Mouse (Mus musculus): ENCODE data around the gene Rexo1. TPM values are rescaled to one million over a fixed set of nuclear protein-coding genes. Genes with fewer than 3 reads are reported as not detected.

Rexo1 gene
- polyA plus RNA-seq, 1 experiment from 2014 or later = 17.7 TPM

DNA sequence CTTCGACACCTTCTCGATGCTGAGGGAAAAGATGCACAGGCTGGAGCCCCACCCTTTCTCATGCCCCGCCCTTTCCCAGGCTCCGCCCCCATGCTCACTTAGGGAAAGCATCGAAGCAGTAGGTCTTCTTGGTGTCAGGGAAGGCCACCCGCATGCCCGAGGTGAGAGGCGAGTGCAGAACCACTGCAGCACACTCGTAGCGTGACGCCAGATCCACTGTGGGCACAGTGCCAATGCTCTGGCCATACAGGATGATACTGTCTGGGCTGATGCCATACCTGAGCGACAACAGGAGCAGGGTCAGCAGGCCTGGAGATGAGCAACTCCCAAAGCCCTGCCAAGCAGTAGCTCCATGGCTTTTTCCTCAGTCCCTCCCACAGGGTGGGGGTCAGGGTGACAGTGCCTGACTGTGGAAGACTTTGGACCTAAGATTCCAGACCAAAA lies 22.7 kb upstream of the Rexo1 start:
- Histone ChIP-seq H3K27me3 (replicated peaks) (no peaks in the 10 kb centered on the region), H3K4me3 (no peak overlapping the region), H3K36me3 (peaks cover 55% of the 10 kb centered on the region), H3K4me1 (peaks cover 56% of the 10 kb centered on the region), H3K27ac (replicated peaks) (0 out of 2 replicates have a peak overlapping the region, but pooled peaks have one; percentile 2), H3K9ac (0 out of 2 replicates have a peak overlapping the region, but pooled peaks have one; percentile 41), H3K9me3 (no peaks in the 10 kb centered on the region), H3K4me2 (no peak overlapping the region)
- no peak for ATAC-seq (ENCODE audit: extremely low read depth, insufficient number of reproducible peaks, low FRiP score, low TSS enrichment)
- WGBS = 42% methylated on average over 12 of the region's 12 CpGs

DNA sequence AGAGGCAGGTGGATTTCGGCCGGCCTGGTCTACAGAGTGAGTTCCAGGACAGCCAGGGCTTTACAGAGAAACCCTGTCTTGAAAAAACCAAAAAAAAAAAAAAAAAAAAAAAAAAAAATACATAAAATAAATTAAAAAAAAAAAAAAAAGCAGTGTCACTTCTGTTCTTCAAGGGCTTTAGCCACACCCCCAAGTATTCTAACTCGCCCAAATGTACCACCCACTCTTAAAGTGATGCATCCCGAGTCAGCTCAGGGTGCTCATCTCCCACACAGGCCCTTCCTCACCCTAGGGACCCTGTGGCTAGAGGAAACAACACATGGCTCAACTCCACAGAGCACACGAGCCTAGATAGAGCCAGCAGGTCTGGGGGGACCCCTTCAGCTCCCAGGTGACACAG lies 21.7 kb upstream of the Rexo1 start:
- 81% methylated on average over 5 of the region's 5 CpGs for WGBS
- Histone ChIP-seq H3K4me2 (no peak overlapping the region), H3K4me1 (peaks cover 52% of the 10 kb centered on the region), H3K9ac (no peak overlapping the region; the same call in 1 of the 2 replicates), H3K4me3 (no peak overlapping the region), H3K36me3 (peaks cover 55% of the 10 kb centered on the region), H3K9me3 (no peaks in the 10 kb centered on the region), H3K27me3 (replicated peaks) (no peaks in the 10 kb centered on the region), H3K27ac (replicated peaks) (no peak overlapping the region)
- ATAC-seq (ENCODE audit: extremely low read depth, insufficient number of reproducible peaks, low FRiP score, low TSS enrichment) = no peak

DNA sequence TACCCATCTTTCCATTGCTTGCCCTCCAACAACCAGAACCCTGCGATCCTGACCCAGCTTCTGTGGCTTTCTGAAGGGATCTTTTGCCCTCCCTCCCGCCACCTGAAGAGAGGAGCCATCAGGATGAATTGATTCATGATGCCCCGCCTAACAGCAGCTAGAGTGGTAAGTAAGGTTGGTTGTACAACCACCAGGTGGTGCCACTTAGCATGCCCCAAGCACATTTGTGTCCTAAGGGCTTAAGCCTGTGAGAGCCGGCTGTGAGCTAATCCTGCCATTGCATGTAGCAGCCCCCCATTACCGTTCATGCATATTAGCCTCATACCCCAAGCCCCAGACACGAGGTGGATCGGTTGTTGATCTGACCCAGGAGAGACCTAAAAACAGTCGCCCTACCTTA lies 17.6 kb upstream of the Rexo1 start:
- Histone ChIP-seq H3K9me3 (no peaks in the 10 kb centered on the region), H3K9ac (peak overlapping the region; percentile 91), H3K4me2 (peak overlapping the region; percentile 97), H3K4me1 (peaks cover 40% of the 10 kb centered on the region), H3K4me3 (peak overlapping the region; percentile 90), H3K27me3 (replicated peaks) (no peaks in the 10 kb centered on the region), H3K36me3 (peaks cover 26% of the 10 kb centered on the region), H3K27ac (replicated peaks) (peak overlapping the region; percentile 91)
- 8% methylated on average over 8 of the region's 8 CpGs for WGBS
- ATAC-seq (ENCODE audit: extremely low read depth, insufficient number of reproducible peaks, low FRiP score, low TSS enrichment) = no peak

DNA sequence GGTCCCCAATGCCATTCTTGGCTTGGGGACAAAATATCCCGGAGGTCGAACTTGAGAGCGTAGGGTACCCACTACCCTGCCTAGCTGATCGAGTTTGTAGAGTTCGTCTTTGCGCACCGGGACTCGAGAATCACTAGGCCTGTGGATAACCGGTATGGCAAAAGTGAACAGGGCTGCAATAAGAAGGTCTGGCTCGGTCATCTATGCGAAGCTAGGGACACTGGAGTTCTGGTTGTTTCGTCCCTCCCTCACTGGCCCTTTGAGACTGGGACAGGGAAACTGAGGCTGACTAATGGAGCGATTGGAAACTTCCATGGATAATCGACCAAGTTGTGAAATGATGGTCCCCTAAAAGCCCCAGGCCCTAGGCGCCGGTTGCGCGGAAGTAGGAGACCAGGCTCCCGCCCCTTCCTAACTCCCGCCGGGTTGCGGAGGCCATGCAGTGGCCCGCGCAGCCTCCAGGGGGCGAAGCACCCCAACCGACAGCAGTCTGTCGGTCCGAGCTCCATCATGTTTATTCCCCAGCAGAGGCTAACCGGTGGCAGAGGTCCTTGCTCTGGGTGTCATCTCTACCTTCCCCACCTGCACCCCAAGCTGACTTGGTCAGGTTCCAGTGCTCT lies 16.9 kb upstream of the Rexo1 start:
- Histone ChIP-seq H3K4me2 (peak overlapping the region; percentile 97), H3K4me1 (peaks cover 44% of the 10 kb centered on the region), H3K36me3 (peaks cover 20% of the 10 kb centered on the region), H3K27ac (replicated peaks) (peak overlapping the region; percentile 91), H3K4me3 (peak overlapping the region; percentile 90), H3K9ac (peak overlapping the region; percentile 91), H3K27me3 (replicated peaks) (no peaks in the 10 kb centered on the region), H3K9me3 (no peaks in the 10 kb centered on the region)
- WGBS = under 1% methylated on average over 29 of the region's 29 CpGs
- peak; percentile 14 for ATAC-seq (ENCODE audit: extremely low read depth, insufficient number of reproducible peaks, low FRiP score, low TSS enrichment)

DNA sequence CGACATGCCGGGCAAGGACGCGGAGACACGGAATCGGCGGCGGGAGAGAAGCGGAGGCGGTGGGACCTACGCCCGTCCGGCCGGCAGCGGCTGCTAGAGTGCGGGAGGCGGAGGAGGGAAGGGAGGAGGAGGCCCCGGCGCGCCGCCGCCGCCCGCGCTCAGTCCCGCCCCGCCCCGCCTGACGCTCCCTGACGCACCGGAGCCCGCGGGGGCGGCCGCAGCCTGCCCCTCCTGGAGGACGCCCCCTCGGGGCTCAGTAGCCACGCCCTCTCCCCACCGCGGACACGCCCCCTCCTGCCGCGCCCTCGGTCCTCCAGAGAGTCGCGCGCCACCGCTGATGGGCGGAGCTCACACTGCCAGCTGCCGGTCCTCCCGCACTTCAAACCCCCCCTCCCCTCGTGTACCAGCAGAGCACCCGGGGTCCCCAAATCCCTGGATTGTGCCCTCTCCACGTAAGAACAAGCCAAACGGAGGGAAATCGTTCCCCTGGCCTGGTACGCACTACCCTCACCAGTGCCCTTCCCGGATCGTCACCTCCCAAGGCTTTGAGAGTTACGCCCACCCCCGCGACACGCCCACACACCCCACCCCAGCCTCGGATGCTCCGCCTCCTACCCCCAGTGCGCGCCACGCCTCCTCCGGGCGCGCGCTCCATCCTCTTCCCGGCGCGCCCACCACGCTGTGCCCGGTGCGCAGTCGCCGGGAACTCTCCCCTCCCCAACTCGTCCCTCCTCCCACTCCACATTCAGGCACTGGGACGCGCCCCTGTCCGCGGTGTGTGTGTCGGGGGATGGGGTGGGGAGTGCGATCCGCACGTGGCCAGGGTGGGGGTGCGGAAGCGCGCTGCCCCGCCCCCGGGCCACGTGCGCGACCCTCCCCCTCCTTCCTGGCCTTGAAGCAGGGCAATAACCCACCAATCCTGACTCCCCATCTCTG lies 16.1 kb upstream of the Rexo1 start, which contains the start of gene Klf16:
Klf16 (minus strand) TSS at position 127 of the 936 bp plus-strand sequence.
- under 1% methylated on average over 81 of the region's 97 CpGs for WGBS
- peaks cover 15% of the 10 kb centered on the region for H3K36me3 ChIP-seq
- H3K9me3 ChIP-seq = no peaks in the 10 kb centered on the region
- peak within 1 kb of the TSS; percentile 90 for H3K4me3 ChIP-seq
- peak; percentile 83 for ATAC-seq (ENCODE audit: extremely low read depth, insufficient number of reproducible peaks, low FRiP score, low TSS enrichment)
- H3K9ac ChIP-seq = peak within 1 kb of the TSS; percentile 91
- peak within 1 kb of the TSS; percentile 97 for H3K4me2 ChIP-seq
- H3K27me3 ChIP-seq (replicated peaks) = no peaks in the 10 kb centered on the region
- H3K27ac ChIP-seq (replicated peaks) = peak within 1 kb of the TSS; percentile 91
- H3K4me1 ChIP-seq = peaks cover 51% of the 10 kb centered on the region

DNA sequence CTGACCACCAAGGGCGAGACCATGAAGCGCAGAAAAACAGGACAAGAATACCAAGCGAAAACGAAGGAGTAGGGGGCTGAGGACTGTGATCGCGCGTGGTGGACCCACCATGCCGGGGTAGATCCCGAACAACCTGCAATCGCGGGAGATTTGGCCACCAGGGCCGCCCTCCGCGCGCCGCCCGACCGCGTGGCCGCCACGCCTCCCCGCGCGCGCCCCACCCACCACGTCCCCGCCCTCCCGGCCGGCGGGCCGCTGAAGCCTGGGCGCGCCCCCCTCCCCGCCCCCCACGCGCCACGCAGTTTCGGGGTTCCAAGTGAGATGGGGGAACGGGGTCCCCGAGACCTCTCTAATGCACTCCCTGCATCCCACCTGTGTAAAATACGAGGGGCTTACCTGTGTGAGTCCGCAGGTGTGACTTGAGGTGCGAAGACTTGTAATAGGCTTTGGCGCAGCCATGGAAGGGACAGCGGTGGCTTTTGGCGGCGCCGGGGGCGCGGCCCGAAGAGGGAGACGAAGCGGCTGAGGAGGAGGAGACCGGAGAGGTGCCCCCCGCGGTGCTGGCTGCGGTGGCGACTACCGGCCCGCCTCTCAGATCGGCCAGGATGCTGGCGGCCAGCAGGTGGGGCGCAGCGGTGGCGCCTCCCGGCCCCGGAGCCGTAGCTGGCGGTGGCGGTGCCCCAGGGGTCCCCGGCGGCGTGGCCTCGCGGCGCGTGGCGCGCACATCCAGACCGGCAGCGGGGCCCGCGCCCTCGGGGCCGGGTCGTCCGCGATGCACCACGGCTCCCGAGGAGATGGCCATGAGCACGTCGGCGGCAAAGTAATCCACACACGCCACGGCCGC lies 15.2 kb upstream of the Rexo1 start:
- Histone ChIP-seq H3K4me1 (peaks cover 60% of the 10 kb centered on the region), H3K27ac (replicated peaks) (peak overlapping the region; percentile 91), H3K9me3 (no peaks in the 10 kb centered on the region), H3K36me3 (peaks cover 7% of the 10 kb centered on the region), H3K4me3 (peak overlapping the region; percentile 90), H3K4me2 (peak overlapping the region; percentile 97), H3K27me3 (replicated peaks) (no peaks in the 10 kb centered on the region), H3K9ac (peak overlapping the region; percentile 91)
- under 1% methylated on average over 83 of the region's 96 CpGs for WGBS
- ATAC-seq (ENCODE audit: extremely low read depth, insufficient number of reproducible peaks, low FRiP score, low TSS enrichment) = no peak

DNA sequence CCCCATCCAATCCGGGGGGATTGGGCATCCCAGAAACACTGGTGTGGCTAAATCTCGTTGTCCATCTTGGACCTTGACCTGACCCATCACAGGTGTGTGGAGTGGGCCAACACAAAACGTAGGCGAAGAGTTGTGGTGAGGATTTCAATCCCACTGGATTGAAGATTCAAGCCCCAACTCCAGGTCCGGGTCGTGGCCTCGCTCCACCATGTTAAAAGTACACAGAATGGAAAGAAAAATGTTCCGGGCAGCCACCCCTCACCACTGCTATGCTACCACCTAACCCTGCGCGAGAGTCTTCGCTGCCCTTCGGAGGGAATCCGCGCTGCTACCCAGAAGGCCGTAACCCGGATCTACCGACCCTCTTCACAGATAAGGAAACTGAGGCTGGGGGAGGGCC lies 14.6 kb upstream of the Rexo1 start:
- Histone ChIP-seq H3K36me3 (peaks cover 1% of the 10 kb centered on the region; the same call in 1 of the 2 replicates), H3K4me3 (peak overlapping the region; percentile 90), H3K4me2 (peak overlapping the region; percentile 97), H3K4me1 (peaks cover 67% of the 10 kb centered on the region), H3K27me3 (replicated peaks) (no peaks in the 10 kb centered on the region), H3K27ac (replicated peaks) (0 out of 2 replicates have a peak overlapping the region, but pooled peaks have one; percentile 91), H3K9me3 (no peaks in the 10 kb centered on the region), H3K9ac (peak overlapping the region; percentile 91)
- ATAC-seq (ENCODE audit: extremely low read depth, insufficient number of reproducible peaks, low FRiP score, low TSS enrichment) = no peak
- WGBS = 13% methylated on average over 17 of the region's 17 CpGs

DNA sequence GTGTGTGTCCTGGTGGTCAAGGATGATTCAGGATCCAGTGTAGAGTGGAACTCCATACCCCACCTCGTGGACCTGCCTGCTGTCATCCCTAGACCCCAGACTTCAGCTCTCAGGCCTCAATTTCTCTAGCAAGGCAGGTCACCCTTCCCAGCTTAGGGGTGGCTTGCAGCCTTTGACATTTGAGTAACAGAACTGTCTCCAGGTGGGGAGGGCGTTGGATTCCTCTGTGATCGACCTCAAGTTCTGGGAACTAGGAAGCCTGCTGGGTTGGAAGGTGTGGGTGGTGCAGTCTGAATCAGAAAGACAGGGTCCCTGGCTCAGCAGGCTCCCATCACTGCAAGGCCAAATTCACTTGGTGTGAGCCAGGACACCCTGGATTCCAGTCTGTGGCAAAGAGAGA lies 13.5 kb upstream of the Rexo1 start:
- Histone ChIP-seq H3K36me3 (no peaks in the 10 kb centered on the region), H3K4me1 (peaks cover 77% of the 10 kb centered on the region), H3K27ac (replicated peaks) (no peak overlapping the region), H3K27me3 (replicated peaks) (no peaks in the 10 kb centered on the region), H3K9me3 (no peaks in the 10 kb centered on the region), H3K9ac (peak overlapping the region; percentile 91), H3K4me3 (peak overlapping the region; percentile 90; the same call in 1 of the 2 replicates), H3K4me2 (peak overlapping the region; percentile 97)
- no peak for ATAC-seq (ENCODE audit: extremely low read depth, insufficient number of reproducible peaks, low FRiP score, low TSS enrichment)
- 72% methylated on average over 3 of the region's 3 CpGs for WGBS

DNA sequence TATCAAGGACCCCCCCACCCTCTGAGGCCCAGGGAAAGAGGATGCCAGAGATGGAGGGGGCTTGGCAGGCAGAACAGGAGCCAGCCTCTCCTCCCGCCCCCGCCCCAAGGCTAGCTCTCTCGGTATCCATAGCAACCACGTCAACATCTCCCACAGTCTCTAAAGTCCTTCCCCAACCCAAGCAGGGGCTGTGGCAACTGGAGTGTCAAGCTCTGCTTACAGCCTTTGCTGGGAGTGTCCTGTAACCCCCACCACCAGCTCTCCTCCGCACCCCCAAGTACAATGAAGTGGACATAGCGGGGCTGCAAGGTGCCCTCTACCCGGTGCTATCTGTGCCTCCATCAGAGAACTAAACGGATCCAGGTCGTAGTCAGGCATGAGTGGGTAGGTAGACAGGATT lies 12.6 kb upstream of the Rexo1 start:
- H3K4me3 ChIP-seq = no peak overlapping the region
- H3K27ac ChIP-seq (replicated peaks) = no peak overlapping the region
- WGBS = 52% methylated on average over 9 of the region's 9 CpGs
- peaks cover under 1% of the 10 kb centered on the region; the same call in 1 of the 2 replicates for H3K36me3 ChIP-seq
- H3K27me3 ChIP-seq (replicated peaks) = no peaks in the 10 kb centered on the region
- no peak for ATAC-seq (ENCODE audit: extremely low read depth, insufficient number of reproducible peaks, low FRiP score, low TSS enrichment)
- H3K9ac ChIP-seq = peak overlapping the region; percentile 91
- peaks cover 75% of the 10 kb centered on the region for H3K4me1 ChIP-seq
- no peaks in the 10 kb centered on the region for H3K9me3 ChIP-seq
- H3K4me2 ChIP-seq = peak overlapping the region; percentile 16; the same call in 1 of the 2 replicates

DNA sequence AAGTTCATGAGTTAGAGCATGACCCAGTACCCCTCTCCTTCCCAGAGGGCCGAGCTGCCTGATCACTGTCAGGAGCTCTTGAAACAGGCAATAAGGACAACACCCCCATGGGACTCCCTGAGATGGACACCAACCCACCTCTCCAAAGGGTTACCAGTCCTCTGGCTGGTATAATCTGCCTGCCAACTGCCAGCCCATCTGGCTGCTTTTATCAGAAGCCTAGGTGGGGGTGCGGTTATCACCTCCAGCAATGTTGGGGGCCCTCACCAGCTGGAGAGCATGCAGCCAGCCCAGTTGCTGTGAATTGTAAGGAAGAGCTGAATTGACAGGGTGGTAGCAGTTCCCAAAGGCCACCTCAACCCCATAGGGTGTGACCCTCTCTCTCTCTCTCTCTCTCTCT lies 11.1 kb upstream of the Rexo1 start:
- Histone ChIP-seq H3K9ac (peak overlapping the region; percentile 77; the same call in 1 of the 2 replicates), H3K4me1 (peaks cover 70% of the 10 kb centered on the region)
- ATAC-seq (ENCODE audit: extremely low read depth, insufficient number of reproducible peaks, low FRiP score, low TSS enrichment) = no peak

More for the DNA sequence above, 11.1 kb upstream of the Rexo1 start:
- Histone ChIP-seq H3K27ac (replicated peaks) (peak overlapping the region; percentile 48; the same call in 1 of the 2 replicates), H3K27me3 (replicated peaks) (no peaks in the 10 kb centered on the region), H3K36me3 (peaks cover 15% of the 10 kb centered on the region), H3K9me3 (no peaks in the 10 kb centered on the region), H3K4me2 (no peak overlapping the region), H3K4me3 (no peak overlapping the region)
- 80% methylated on average over 2 of the region's 2 CpGs for WGBS
